Mouse (Mus musculus) cerebellum, postnatal 25 days (tissue): ENCODE data around the gene Prkcz.

ENCODE experiments used
- DNase-seq, 2 experiments: peaks; one replicate each; pipeline ENCODE4 v3.0.0; 2021; ENCODE audit warnings: mixed read lengths in 2 of 2

Prkcz gene

GRCm38 (mm10) chr4:155361303-155361791 is at the start of gene Prkcz:
TSS of gene Prkcz (minus strand) at chr4:155361361.
- peak; percentile 93 to 95 for DNase-seq

- DNase-seq, result peak; percentile 86 to 91
These were observed 48.1 kb upstream of the Prkcz start, which contains the start of gene Cfap74 for GRCm38 (mm10) chr4:155409058-155409776. TSS of gene Cfap74 (plus strand) at chr4:155409190.

- no peak for DNase-seq
These were observed 47.5 kb upstream of the Prkcz start for GRCm38 (mm10) chr4:155408695-155409057.

GRCm38 (mm10) chr4:155402489-155402888 is 41.3 kb upstream of the Prkcz start:
- no peak for DNase-seq

- DNase-seq, result peak; percentile 83 to 87
These were observed 40.0 kb upstream of the Prkcz start for GRCm38 (mm10) chr4:155401121-155401520.

- DNase-seq, result no peak
These were observed 37.0 kb upstream of the Prkcz start for GRCm38 (mm10) chr4:155398222-155398540.

GRCm38 (mm10) chr4:155397511-155398221 is 36.5 kb upstream of the Prkcz start, which contains the start of gene Gabrd:
TSS of gene Gabrd (minus strand) at chr4:155398112.
- peak; percentile 88 to 92 for DNase-seq

- DNase-seq, result peak; percentile 94 to 96
These were observed 35.6 kb upstream of the Prkcz start for GRCm38 (mm10) chr4:155396751-155397150.

- peak; percentile 34 to 53 for DNase-seq
These were observed 34.3 kb upstream of the Prkcz start for GRCm38 (mm10) chr4:155395471-155395870.

GRCm38 (mm10) chr4:155387166-155387565 is 26.0 kb upstream of the Prkcz start:
- no peak for DNase-seq

- peak; percentile 76 to 77 for DNase-seq
These were observed 22.2 kb upstream of the Prkcz start for GRCm38 (mm10) chr4:155383326-155383725.

- DNase-seq, result peak; percentile 55 to 58
These were observed 21.6 kb upstream of the Prkcz start for GRCm38 (mm10) chr4:155382752-155383151.

GRCm38 (mm10) chr4:155381974-155382373 is 20.8 kb upstream of the Prkcz start:
- no peak for DNase-seq

GRCm38 (mm10) chr4:155371797-155372735 is 10.9 kb upstream of the Prkcz start:
- peak; percentile 61 to 69 for DNase-seq

- DNase-seq, result peak; percentile 39 to 60
These were observed 9.9 kb upstream of the Prkcz start for GRCm38 (mm10) chr4:155370737-155371715.

- peak; percentile 96 to 97 for DNase-seq
These were observed 7.5 kb upstream of the Prkcz start for GRCm38 (mm10) chr4:155368684-155369083.

GRCm38 (mm10) chr4:155367739-155368138 is 6.6 kb upstream of the Prkcz start:
- no peak for DNase-seq

- no peak for DNase-seq
These were observed 5.6 kb upstream of the Prkcz start for GRCm38 (mm10) chr4:155366784-155367183.

GRCm38 (mm10) chr4:155362443-155362842 is 1.3 kb upstream of the Prkcz start:
- no peak for DNase-seq

- no peak for DNase-seq
These were observed 305 bp downstream of the Prkcz start for GRCm38 (mm10) chr4:155360856-155361255.
